Mouse (Mus musculus) ES-E14 (cell line): ENCODE results near the gene Gm13420.

Source experiments
- CHD2 ChIP-seq: IDR thresholded peaks from 2 replicates; pipeline ENCODE4 v1.6.1; 2014; ENCODE audit warnings: mild to moderate bottlenecking, low read depth, low read length, inconsistent platforms
- HCFC1 ChIP-seq: IDR thresholded peaks from 2 replicates; pipeline ENCODE4 v1.6.1; 2012; ENCODE audit warnings: low read length, inconsistent platforms, borderline replicate concordance; ENCODE audit not compliant: insufficient read depth
- MAFK ChIP-seq: IDR thresholded peaks from 2 replicates; pipeline ENCODE4 v1.6.1; 2014; ENCODE audit warnings: mild to moderate bottlenecking, low read depth, low read length, inconsistent platforms; ENCODE audit not compliant: insufficient read depth
- ZNF384 ChIP-seq: IDR thresholded peaks from 2 replicates; pipeline ENCODE4 v1.6.1; 2012; ENCODE audit warnings: low read depth, low read length, inconsistent platforms

GRCm38 (mm10) chr2:29752397-29752796 is 912 bp upstream of the Gm13420 start:
- TF ChIP-seq ZNF384 = peak; percentile 85
- TF ChIP-seq HCFC1 = no peak
- TF ChIP-seq CHD2 = no peak
- no peak for TF ChIP-seq MAFK
